Mouse (Mus musculus) bone marrow macrophage, adult 2 months (primary cell): Measurements from ENCODE around the gene Osbpl10.

ENCODE experiments used
- CTCF ChIP-seq: IDR thresholded peaks from 2 replicates; pipeline ENCODE4 v1.5.1; 2012; ENCODE audit warnings: low read depth, mild to moderate bottlenecking, low read length, moderate library complexity
- POLR2A ChIP-seq: IDR thresholded peaks from 2 replicates; pipeline ENCODE4 v1.6.1; 2012; ENCODE audit warnings: mild to moderate bottlenecking, low read depth, low read length, borderline replicate concordance

DNA sequence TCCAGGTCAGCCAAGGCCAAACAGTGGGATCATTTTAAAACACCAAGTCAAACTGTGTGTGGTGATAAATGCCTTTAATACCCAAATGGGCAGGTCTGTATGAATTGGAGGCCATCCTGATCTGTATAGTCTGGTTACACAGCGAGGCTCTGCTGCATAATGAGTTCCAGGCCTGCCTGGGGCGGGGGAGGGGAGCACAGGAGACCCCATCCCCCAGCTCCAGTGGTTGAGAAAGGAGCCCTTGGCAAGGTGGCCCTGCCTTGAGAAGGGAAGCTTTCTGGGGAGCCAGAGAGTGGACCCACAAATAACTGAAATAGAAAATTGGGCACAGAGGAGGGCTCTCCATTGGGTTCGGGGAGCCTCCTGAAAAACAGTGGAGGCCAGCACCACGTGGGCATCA, 43.0 kb upstream of the Osbpl10 start:
- TF ChIP-seq CTCF, result no peak
- TF ChIP-seq POLR2A, result no peak
